Mouse (Mus musculus): ENCODE results near the gene Gfod1. TPM values are rescaled to one million over a fixed set of nuclear protein-coding genes. Genes with fewer than 3 reads are reported as not detected.

Gfod1 gene
- polyA plus RNA-seq, 1 experiment from 2014 or later, result 2.4 TPM

GRCm38 (mm10) chr13:43226041-43226440 lies 77.9 kb downstream of the Gfod1 start:
- H3K9me3 ChIP-seq (replicated peaks; ENCODE audit: control insufficient read depth, low read length), result no peaks in the 10 kb centered on the region
- DNase-seq (ENCODE audit: low spot score) (no peak), ATAC-seq (no peak)
- H3K4me3 ChIP-seq (ENCODE audit: low read depth, low read length), result no peak overlapping the region
- 55% methylated on average over 10 of the region's 10 CpGs for WGBS
- H3K27ac ChIP-seq (ENCODE audit: low read depth, low read length), result no peak overlapping the region
- H3K4me1 ChIP-seq (ENCODE audit: control insufficient read depth, insufficient read depth, low read length), result no peaks in the 10 kb centered on the region
- no peak overlapping the region for H3K9ac ChIP-seq (ENCODE audit: low read length)
- H3K4me2 ChIP-seq (ENCODE audit: low read length), result no peak overlapping the region
- no peaks in the 10 kb centered on the region for H3K27me3 ChIP-seq (replicated peaks; ENCODE audit: control insufficient read depth, insufficient read depth, low read length)
- no peaks in the 10 kb centered on the region for H3K36me3 ChIP-seq (ENCODE audit: control insufficient read depth, insufficient read depth, low read length)

- Histone ChIP-seq H3K27ac (ENCODE audit: low read depth, low read length) (no peak overlapping the region), H3K4me3 (ENCODE audit: low read depth, low read length) (no peak overlapping the region), H3K4me1 (ENCODE audit: control insufficient read depth, insufficient read depth, low read length) (no peaks in the 10 kb centered on the region), H3K4me2 (ENCODE audit: low read length) (no peak overlapping the region), H3K27me3 (replicated peaks; ENCODE audit: control insufficient read depth, insufficient read depth, low read length) (no peaks in the 10 kb centered on the region), H3K9ac (ENCODE audit: low read length) (no peak overlapping the region), H3K36me3 (ENCODE audit: control insufficient read depth, insufficient read depth, low read length) (no peaks in the 10 kb centered on the region), H3K9me3 (replicated peaks; ENCODE audit: control insufficient read depth, low read length) (no peaks in the 10 kb centered on the region)
- DNase-seq (ENCODE audit: low spot score), result no peak
- 76% methylated on average over 5 of the region's 5 CpGs for WGBS
- no peak for ATAC-seq
These were observed 78.8 kb downstream of the Gfod1 start for GRCm38 (mm10) chr13:43225161-43225560.

GRCm38 (mm10) chr13:43222084-43222483 lies 81.9 kb downstream of the Gfod1 start:
- H3K9ac ChIP-seq (ENCODE audit: low read length), result no peak overlapping the region
- 90% methylated on average over 1 of the region's 1 CpGs for WGBS
- no peak overlapping the region for H3K4me3 ChIP-seq (ENCODE audit: low read depth, low read length)
- no peaks in the 10 kb centered on the region for H3K4me1 ChIP-seq (ENCODE audit: control insufficient read depth, insufficient read depth, low read length)
- DNase-seq (ENCODE audit: low spot score) (no peak), ATAC-seq (no peak)
- H3K36me3 ChIP-seq (ENCODE audit: control insufficient read depth, insufficient read depth, low read length), result no peaks in the 10 kb centered on the region
- H3K27me3 ChIP-seq (replicated peaks; ENCODE audit: control insufficient read depth, insufficient read depth, low read length), result no peaks in the 10 kb centered on the region
- H3K4me2 ChIP-seq (ENCODE audit: low read length), result no peak overlapping the region
- H3K9me3 ChIP-seq (replicated peaks; ENCODE audit: control insufficient read depth, low read length), result no peaks in the 10 kb centered on the region
- H3K27ac ChIP-seq (ENCODE audit: low read depth, low read length), result no peak overlapping the region

- no peaks in the 10 kb centered on the region for H3K27me3 ChIP-seq (replicated peaks; ENCODE audit: control insufficient read depth, insufficient read depth, low read length)
- 92% methylated on average over 6 of the region's 6 CpGs for WGBS
These were observed 82.7 kb downstream of the Gfod1 start for GRCm38 (mm10) chr13:43221290-43221689.

GRCm38 (mm10) chr13:43220635-43221034 lies 83.3 kb downstream of the Gfod1 start:
- ATAC-seq (no peak), DNase-seq (ENCODE audit: low spot score) (no peak)
- H3K27ac ChIP-seq (ENCODE audit: low read depth, low read length), result no peak overlapping the region
- no peaks in the 10 kb centered on the region for H3K36me3 ChIP-seq (ENCODE audit: control insufficient read depth, insufficient read depth, low read length)
- 88% methylated on average over 1 of the region's 1 CpGs for WGBS
- no peaks in the 10 kb centered on the region for H3K9me3 ChIP-seq (replicated peaks; ENCODE audit: control insufficient read depth, low read length)
- H3K4me1 ChIP-seq (ENCODE audit: control insufficient read depth, insufficient read depth, low read length), result no peaks in the 10 kb centered on the region; the same call in 1 of the 2 replicates
- H3K4me2 ChIP-seq (ENCODE audit: low read length), result no peak overlapping the region
- H3K9ac ChIP-seq (ENCODE audit: low read length), result no peak overlapping the region
- no peaks in the 10 kb centered on the region for H3K27me3 ChIP-seq (replicated peaks; ENCODE audit: control insufficient read depth, insufficient read depth, low read length)
- no peak overlapping the region for H3K4me3 ChIP-seq (ENCODE audit: low read depth, low read length)

More at GRCm38 (mm10) chr13:43221290-43221689, 82.7 kb downstream of the Gfod1 start:
- Histone ChIP-seq H3K9me3 (replicated peaks; ENCODE audit: control insufficient read depth, low read length) (no peaks in the 10 kb centered on the region), H3K9ac (ENCODE audit: low read length) (no peak overlapping the region), H3K27ac (ENCODE audit: low read depth, low read length) (no peak overlapping the region), H3K36me3 (ENCODE audit: control insufficient read depth, insufficient read depth, low read length) (no peaks in the 10 kb centered on the region), H3K4me1 (ENCODE audit: control insufficient read depth, insufficient read depth, low read length) (no peaks in the 10 kb centered on the region), H3K4me2 (ENCODE audit: low read length) (no peak overlapping the region), H3K4me3 (ENCODE audit: low read depth, low read length) (no peak overlapping the region)
- ATAC-seq (no peak), DNase-seq (ENCODE audit: low spot score) (no peak)

- Histone ChIP-seq H3K9me3 (replicated peaks; ENCODE audit: control insufficient read depth, low read length) (no peaks in the 10 kb centered on the region), H3K27me3 (replicated peaks; ENCODE audit: control insufficient read depth, insufficient read depth, low read length) (no peaks in the 10 kb centered on the region), H3K4me2 (ENCODE audit: low read length) (no peak overlapping the region), H3K36me3 (ENCODE audit: control insufficient read depth, insufficient read depth, low read length) (no peaks in the 10 kb centered on the region), H3K4me3 (ENCODE audit: low read depth, low read length) (no peak overlapping the region), H3K9ac (ENCODE audit: low read length) (no peak overlapping the region), H3K27ac (ENCODE audit: low read depth, low read length) (no peak overlapping the region), H3K4me1 (ENCODE audit: control insufficient read depth, insufficient read depth, low read length) (no peaks in the 10 kb centered on the region; the same call in none of the 2 replicates)
- 61% methylated on average over 4 of the region's 4 CpGs for WGBS
- no peak for ATAC-seq
- DNase-seq (ENCODE audit: low spot score), result no peak
These were observed 85.2 kb downstream of the Gfod1 start for GRCm38 (mm10) chr13:43218764-43219163.

GRCm38 (mm10) chr13:43218284-43218683 lies 85.7 kb downstream of the Gfod1 start:
- Histone ChIP-seq H3K9ac (ENCODE audit: low read length) (no peak overlapping the region), H3K4me3 (ENCODE audit: low read depth, low read length) (no peak overlapping the region), H3K27ac (ENCODE audit: low read depth, low read length) (no peak overlapping the region), H3K4me1 (ENCODE audit: control insufficient read depth, insufficient read depth, low read length) (no peaks in the 10 kb centered on the region; the same call in none of the 2 replicates), H3K4me2 (ENCODE audit: low read length) (no peak overlapping the region), H3K27me3 (replicated peaks; ENCODE audit: control insufficient read depth, insufficient read depth, low read length) (no peaks in the 10 kb centered on the region), H3K36me3 (ENCODE audit: control insufficient read depth, insufficient read depth, low read length) (no peaks in the 10 kb centered on the region), H3K9me3 (replicated peaks; ENCODE audit: control insufficient read depth, low read length) (no peaks in the 10 kb centered on the region)
- 64% methylated on average over 4 of the region's 4 CpGs for WGBS
- ATAC-seq (no peak), DNase-seq (ENCODE audit: low spot score) (no peak)

GRCm38 (mm10) chr13:43217686-43218085 lies 86.3 kb downstream of the Gfod1 start:
- Histone ChIP-seq H3K4me1 (ENCODE audit: control insufficient read depth, insufficient read depth, low read length) (no peaks in the 10 kb centered on the region; the same call in none of the 2 replicates), H3K4me2 (ENCODE audit: low read length) (no peak overlapping the region), H3K27ac (ENCODE audit: low read depth, low read length) (no peak overlapping the region), H3K4me3 (ENCODE audit: low read depth, low read length) (no peak overlapping the region), H3K36me3 (ENCODE audit: control insufficient read depth, insufficient read depth, low read length) (no peaks in the 10 kb centered on the region), H3K9me3 (replicated peaks; ENCODE audit: control insufficient read depth, low read length) (no peaks in the 10 kb centered on the region), H3K27me3 (replicated peaks; ENCODE audit: control insufficient read depth, insufficient read depth, low read length) (no peaks in the 10 kb centered on the region), H3K9ac (ENCODE audit: low read length) (no peak overlapping the region)
- ATAC-seq, result no peak
- WGBS, result 89% methylated on average over 4 of the region's 4 CpGs
- no peak for DNase-seq (ENCODE audit: low spot score)

GRCm38 (mm10) chr13:43217059-43217458 lies 86.9 kb downstream of the Gfod1 start:
- Histone ChIP-seq H3K4me1 (ENCODE audit: control insufficient read depth, insufficient read depth, low read length) (no peaks in the 10 kb centered on the region; the same call in none of the 2 replicates), H3K36me3 (ENCODE audit: control insufficient read depth, insufficient read depth, low read length) (no peaks in the 10 kb centered on the region), H3K27ac (ENCODE audit: low read depth, low read length) (no peak overlapping the region), H3K4me3 (ENCODE audit: low read depth, low read length) (no peak overlapping the region), H3K9me3 (replicated peaks; ENCODE audit: control insufficient read depth, low read length) (no peaks in the 10 kb centered on the region), H3K9ac (ENCODE audit: low read length) (no peak overlapping the region), H3K4me2 (ENCODE audit: low read length) (no peak overlapping the region), H3K27me3 (replicated peaks; ENCODE audit: control insufficient read depth, insufficient read depth, low read length) (no peaks in the 10 kb centered on the region)
- WGBS, result 94% methylated on average over 8 of the region's 8 CpGs
- DNase-seq (ENCODE audit: low spot score), result no peak
- no peak for ATAC-seq
